Mouse (Mus musculus) testis, adult 2 months (tissue): ENCODE data around the gene Atg2b. TPM values are rescaled to one million over a fixed set of nuclear protein-coding genes. Genes with fewer than 3 reads are reported as not detected.

Experiments used
- H3K27ac ChIP-seq: fragments of 200-500 bp; 2 replicates; pipeline ENCODE4 v1.5.1; 2012; ENCODE audit warnings: low read depth, low read length; ENCODE audit not compliant: control insufficient read depth, insufficient read depth
- H3K27me3 ChIP-seq: fragments of 200-500 bp; 2 replicates; pipeline ENCODE4 v1.6.1; 2012; ENCODE audit warnings: mild to moderate bottlenecking, low read length, moderate library complexity; ENCODE audit not compliant: control insufficient read depth, insufficient read depth
- H3K36me3 ChIP-seq: fragments of 200-500 bp; 2 replicates; pipeline ENCODE4 v1.6.1; 2012; ENCODE audit warnings: mild to moderate bottlenecking, low read length; ENCODE audit not compliant: control insufficient read depth, insufficient read depth
- H3K4me1 ChIP-seq: fragments of 200-500 bp; 2 replicates; pipeline ENCODE4 v1.6.1; 2012; ENCODE audit warnings: low read length; ENCODE audit not compliant: control insufficient read depth, insufficient read depth
- H3K4me3 ChIP-seq: fragments of 200-500 bp; 2 replicates; pipeline ENCODE4 v1.5.1; 2012; ENCODE audit warnings: low read depth, mild to moderate bottlenecking, low read length, moderate library complexity, mixed read lengths; ENCODE audit not compliant: control insufficient read depth
- CTCF ChIP-seq: fragments of 200-500 bp; IDR thresholded peaks from 2 replicates; pipeline ENCODE4 v1.5.1; 2012; ENCODE audit warnings: low read depth, mild to moderate bottlenecking, inconsistent platforms, low read length, moderate library complexity; ENCODE audit not compliant: control insufficient read depth, insufficient read depth, insufficient replicate concordance
- POLR2A ChIP-seq: fragments of 200-500 bp; IDR thresholded peaks from 2 replicates; pipeline ENCODE4 v1.6.1; 2012; ENCODE audit warnings: low read depth, mild to moderate bottlenecking, inconsistent platforms, low read length, moderate library complexity; ENCODE audit not compliant: control insufficient read depth
- polyA plus RNA-seq: library from polyadenylated mRNA; depleted of rRNA; stranded (reverse); fragments of >200 nt; gene quantifications from 2 replicates; pipeline ENCODE4 v1.2.3, GENCODE M21; 2012

The Atg2b gene
- polyA plus RNA-seq, 1 experiment, result 23.2 TPM

DNA sequence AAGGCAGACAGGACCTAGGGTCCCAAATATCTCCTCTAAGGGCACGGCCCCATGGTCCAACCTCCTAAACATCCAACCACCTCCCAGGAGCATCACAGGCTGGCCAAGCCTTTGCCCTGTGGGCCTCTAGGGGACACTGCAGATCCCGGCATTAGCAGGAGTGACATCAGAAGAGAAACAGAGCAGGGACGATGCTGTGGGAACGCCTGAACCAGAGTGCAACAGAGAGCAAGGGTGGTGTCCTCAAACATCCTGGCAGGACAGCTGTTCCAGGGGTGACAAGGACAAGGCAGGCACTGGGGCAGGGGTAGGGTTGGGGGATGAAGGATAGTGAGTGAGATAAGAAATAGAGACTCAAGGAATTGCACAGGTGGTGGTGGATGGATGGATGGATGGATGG, 78.1 kb downstream of the Atg2b start:
- Histone ChIP-seq H3K4me3 (no peak overlapping the region), H3K4me1 (no peaks in the 10 kb centered on the region), H3K36me3 (no peaks in the 10 kb centered on the region), H3K27me3 (no peaks in the 10 kb centered on the region), H3K27ac (no peak overlapping the region)
- TF ChIP-seq POLR2A (no peak), CTCF (no peak)

DNA sequence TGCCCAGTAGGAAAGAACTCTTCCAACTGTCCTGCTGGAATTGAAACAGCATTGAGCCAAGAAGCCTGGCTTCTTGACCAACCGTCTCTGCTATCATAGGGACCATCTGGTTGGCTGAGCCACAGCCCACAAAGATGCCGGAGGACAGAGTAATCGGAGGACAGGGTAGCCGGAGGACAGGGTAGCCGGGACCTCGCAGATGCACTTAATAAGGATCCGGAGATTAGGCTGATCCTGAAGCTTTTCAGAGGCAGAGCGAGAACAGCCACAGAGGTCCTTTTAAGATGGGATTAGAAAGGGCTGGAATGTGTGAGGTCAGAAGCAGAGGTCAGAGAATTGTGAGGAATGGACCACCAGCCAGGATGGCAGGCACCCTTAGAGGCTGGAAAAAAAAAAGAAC, 79.8 kb downstream of the Atg2b start:
- Histone ChIP-seq H3K4me1 (no peaks in the 10 kb centered on the region), H3K4me3 (no peak overlapping the region), H3K27ac (no peak overlapping the region), H3K27me3 (no peaks in the 10 kb centered on the region), H3K36me3 (no peaks in the 10 kb centered on the region)
- TF ChIP-seq CTCF (no peak), POLR2A (no peak)

- no peaks in the 10 kb centered on the region for H3K4me1 ChIP-seq
- TF ChIP-seq CTCF (no peak), POLR2A (no peak)
- H3K27ac ChIP-seq, result no peak overlapping the region
- no peak overlapping the region for H3K4me3 ChIP-seq
- no peaks in the 10 kb centered on the region for H3K36me3 ChIP-seq
- no peaks in the 10 kb centered on the region for H3K27me3 ChIP-seq
Observed at GRCm38 (mm10) chr12:105603904-105604303, 81.1 kb downstream of the Atg2b start.

DNA sequence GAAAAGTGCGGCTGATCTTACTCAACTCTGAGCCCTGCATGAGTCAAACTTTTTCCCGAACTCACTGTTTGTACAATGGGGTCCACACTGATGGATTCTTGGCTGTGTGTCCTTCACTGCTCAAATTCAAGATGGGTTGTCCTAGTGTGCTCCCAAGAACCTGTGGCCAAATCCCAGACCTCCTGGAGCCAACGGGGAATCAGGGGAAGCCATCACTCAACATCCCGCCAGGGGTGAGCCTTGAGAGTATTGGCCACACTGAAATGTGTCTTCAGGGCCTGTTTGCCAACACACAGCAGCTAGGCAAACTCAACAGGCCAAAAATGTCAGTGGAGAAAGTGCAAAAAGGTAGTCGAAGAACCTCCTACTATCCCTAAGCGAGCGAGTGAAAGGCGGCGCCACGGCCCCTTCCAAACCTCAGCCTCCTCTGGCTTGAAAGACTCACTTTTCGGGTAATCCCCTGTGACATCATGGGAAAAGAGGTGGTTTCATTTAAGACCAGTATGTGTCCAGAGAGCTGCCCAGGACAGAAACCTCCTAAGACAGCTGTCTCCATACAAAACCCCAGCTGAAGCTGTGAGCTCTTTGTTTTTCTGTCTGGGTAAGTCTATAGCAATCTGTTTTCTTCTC, 82.3 kb downstream of the Atg2b start, which contains the start of gene Bdkrb1:
Bdkrb1 (plus strand) TSS at position 505 of the 630 bp plus-strand sequence.
- no peak within 1 kb of the TSS for H3K4me3 ChIP-seq
- H3K27me3 ChIP-seq, result no peaks in the 10 kb centered on the region
- no peaks in the 10 kb centered on the region for H3K4me1 ChIP-seq
- no peak within 1 kb of the TSS for H3K27ac ChIP-seq
- TF ChIP-seq CTCF (no peak), POLR2A (no peak)
- H3K36me3 ChIP-seq, result no peaks in the 10 kb centered on the region

DNA sequence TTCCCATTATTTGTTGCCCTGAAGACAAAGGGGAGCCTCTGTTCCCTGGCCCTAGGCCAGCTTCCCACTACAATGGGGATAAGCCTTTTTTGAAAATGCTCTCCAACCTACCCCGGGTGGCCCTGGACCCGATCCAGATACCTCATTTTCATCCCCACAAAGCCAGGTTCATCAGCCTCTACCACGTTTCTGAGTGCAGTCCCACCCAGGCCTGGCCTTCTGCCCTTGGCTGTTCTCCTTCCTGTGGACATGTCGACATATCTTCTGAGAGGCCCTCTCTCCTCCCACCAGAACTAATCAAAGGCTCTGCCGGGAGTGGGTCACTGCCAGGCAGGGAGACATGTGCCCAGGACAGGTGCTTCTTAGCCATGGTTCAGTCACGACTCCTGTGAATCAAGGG, 83.4 kb downstream of the Atg2b start:
- Histone ChIP-seq H3K36me3 (no peaks in the 10 kb centered on the region), H3K4me3 (no peak overlapping the region), H3K27me3 (no peaks in the 10 kb centered on the region), H3K4me1 (no peaks in the 10 kb centered on the region), H3K27ac (no peak overlapping the region)
- no peak for TF ChIP-seq CTCF

GRCm38 (mm10) chr12:105599098-105599497, 85.9 kb downstream of the Atg2b start:
- TF ChIP-seq POLR2A (no peak), CTCF (no peak)
- Histone ChIP-seq H3K27ac (no peak overlapping the region), H3K4me1 (no peaks in the 10 kb centered on the region), H3K27me3 (no peaks in the 10 kb centered on the region), H3K36me3 (no peaks in the 10 kb centered on the region), H3K4me3 (no peak overlapping the region)

DNA sequence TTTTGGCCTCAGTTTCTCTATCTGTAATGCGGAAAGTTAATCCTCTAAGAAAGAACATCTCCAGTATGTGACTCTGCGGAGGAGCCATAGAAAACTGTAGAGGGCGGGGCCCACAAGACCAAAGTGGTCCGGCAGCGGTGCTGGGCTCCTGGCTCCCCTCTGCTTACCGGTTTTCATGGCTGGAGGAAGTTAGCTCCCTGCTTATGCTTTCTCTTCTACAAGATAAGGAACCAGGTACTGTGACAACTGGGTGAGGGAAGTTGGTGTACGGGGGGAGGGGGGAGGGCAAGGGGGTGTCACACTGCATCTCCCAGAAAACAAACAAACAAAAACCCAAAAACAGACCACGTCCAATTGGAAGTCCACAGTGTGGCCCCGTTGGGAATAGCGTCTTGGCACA, 86.5 kb downstream of the Atg2b start:
- Histone ChIP-seq H3K4me1 (no peaks in the 10 kb centered on the region), H3K36me3 (no peaks in the 10 kb centered on the region), H3K27ac (no peak overlapping the region), H3K4me3 (no peak overlapping the region), H3K27me3 (no peaks in the 10 kb centered on the region)
- TF ChIP-seq CTCF (no peak), POLR2A (no peak)
